Mouse (Mus musculus) left cerebral cortex, postnatal 25 days (tissue): ENCODE results near the gene Mmp9. TPM values are rescaled to one million over a fixed set of nuclear protein-coding genes. Genes with fewer than 3 reads are reported as not detected.

Source experiments
- total RNA-seq, 2 experiments: library from RNA; stranded (reverse); gene quantifications; 2 replicates each; pipeline ENCODE4 v1.2.3; 2021

The Mmp9 gene
- total RNA-seq, 2 experiments from 2014 or later, result 1.9 to 2.0 TPM

Other genes starting within 250 kb of the Mmp9 start
- not detected for gene Spint4, start 242.3 kb upstream of the Mmp9 start, total RNA-seq
- not detected for gene Spint5, start 225.5 kb upstream of the Mmp9 start, total RNA-seq
- gene Wfdc3, start 194.8 kb upstream of the Mmp9 start, total RNA-seq, result 1 to 10 TPM; 1.6 to 1.9 TPM
- 10 to 100 TPM; 36.6 to 39.3 TPM for gene Dnttip1, start 194.8 kb upstream of the Mmp9 start, total RNA-seq
- under 1 TPM; 0.60 to 0.89 TPM for gene Ube2c, start 170.9 kb upstream of the Mmp9 start, total RNA-seq
- gene Tnnc2, start 160.8 kb upstream of the Mmp9 start, total RNA-seq, result not detected
- gene Snx21, start 155.0 kb upstream of the Mmp9 start, total RNA-seq, result 10 to 100 TPM; 49.6 to 57.6 TPM
- 10 to 100 TPM; 22.4 to 29.7 TPM for gene Acot8, start 135.9 kb upstream of the Mmp9 start, total RNA-seq
- gene Zswim3, start 135.7 kb upstream of the Mmp9 start, total RNA-seq, result 1 to 10 TPM; 8.8 to 9.6 TPM
- gene Zswim1, start 118.1 kb upstream of the Mmp9 start, total RNA-seq, result 10 to 100 TPM; 20.8 to 21.6 TPM
- gene Spata25, start 112.2 kb upstream of the Mmp9 start, total RNA-seq, result not detected
- 100 to 1,000 TPM in 1 of 2 experiments, 10 to 100 TPM in 1; 86.2 to 102 TPM for gene Ctsa, start 107.9 kb upstream of the Mmp9 start, total RNA-seq
- 1 to 10 TPM; 2.2 to 4.0 TPM for gene Neurl2, start 107.3 kb upstream of the Mmp9 start, total RNA-seq
- 10 to 100 TPM; 77.5 to 82.0 TPM for gene Pltp, start 83.1 kb upstream of the Mmp9 start, total RNA-seq
- 10 to 100 TPM; 36.8 to 39.8 TPM for gene Pcif1, start 61.5 kb upstream of the Mmp9 start, total RNA-seq
- 10 to 100 TPM; 24.3 TPM for gene Zfp335, start 29.0 kb upstream of the Mmp9 start, total RNA-seq
- 100 to 1,000 TPM; 546 to 551 TPM for gene Slc12a5, start 20.0 kb downstream of the Mmp9 start, total RNA-seq
- 10 to 100 TPM; 53.8 to 56.3 TPM for gene Ncoa5, start 94.1 kb downstream of the Mmp9 start, total RNA-seq
- gene Cd40, start 114.8 kb downstream of the Mmp9 start, total RNA-seq, result 1 to 10 TPM in 1 of 2 experiments, under 1 TPM in 1; 0.60 to 1.5 TPM
- not detected for gene 1700025C18Rik, start 150.0 kb downstream of the Mmp9 start, total RNA-seq